Mouse (Mus musculus) frontal cortex, postnatal 14 days (tissue): ENCODE results near the gene Fbxl4.
"Not testable (repeated sequence)": the region's sequence is repeated elsewhere in the genome, so short reads cannot be mapped to it uniquely, and the experiment has no call there.

Source experiments
- DNase-seq, 2 experiments: peaks; one replicate each; pipeline ENCODE4 v3.0.0; 2022; ENCODE audit warnings: low spot score in 2 of 2

Gene Fbxl4

GRCm38 (mm10) chr4:22357266-22357930 lies at the start of gene Fbxl4:
Gene Fbxl4, plus strand, starts transcription at chr4:22357543.
- DNase-seq = peak; percentile 69 to 73

DNA sequence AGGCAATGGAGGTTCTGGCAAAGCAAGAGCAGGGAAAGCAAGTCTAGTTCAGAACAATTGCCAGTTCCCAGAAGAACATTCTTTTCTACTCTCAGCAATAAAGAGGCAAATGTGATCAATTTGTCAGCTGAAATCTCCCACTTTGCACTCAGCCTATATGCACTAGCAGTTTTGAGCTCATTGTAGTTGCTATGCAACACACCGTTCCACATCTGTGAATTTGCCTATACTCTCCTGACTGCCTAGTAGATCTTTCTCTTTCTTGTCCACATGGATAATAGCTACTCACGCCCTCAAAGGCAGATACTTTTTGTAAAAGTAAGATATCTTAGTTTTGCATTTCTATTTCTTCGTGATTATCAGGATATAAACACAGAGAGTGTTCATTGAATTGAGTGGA lies 42.8 kb upstream of the Fbxl4 start:
- no peak for DNase-seq

- no peak for DNase-seq
These were observed 14.3 kb upstream of the Fbxl4 start for GRCm38 (mm10) chr4:22342816-22343573.

GRCm38 (mm10) chr4:22349086-22349485 lies 8.3 kb upstream of the Fbxl4 start:
- not testable (repeated sequence) for DNase-seq

DNA sequence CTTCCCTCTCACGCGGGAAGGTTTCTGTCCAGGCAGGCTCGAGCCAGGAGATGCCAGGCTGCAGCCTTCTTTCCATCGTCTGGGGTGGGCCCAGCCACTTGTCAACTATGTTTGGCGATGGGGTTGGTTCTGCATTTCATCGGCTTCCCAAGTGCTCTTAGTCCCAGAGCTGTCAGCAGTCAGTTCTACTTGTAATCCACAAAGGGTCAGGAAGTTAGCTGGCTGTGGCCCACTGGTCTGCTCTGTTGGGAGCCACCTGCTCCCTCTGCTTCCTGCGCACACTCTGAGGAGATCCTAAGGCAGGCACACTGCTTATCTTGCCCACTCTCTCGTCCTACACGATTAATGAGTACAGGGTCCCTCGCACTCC lies 573 bp downstream of the Fbxl4 start:
- no peak for DNase-seq

- no peak for DNase-seq
These were observed 1.1 kb downstream of the Fbxl4 start for GRCm38 (mm10) chr4:22358487-22358886.

DNA sequence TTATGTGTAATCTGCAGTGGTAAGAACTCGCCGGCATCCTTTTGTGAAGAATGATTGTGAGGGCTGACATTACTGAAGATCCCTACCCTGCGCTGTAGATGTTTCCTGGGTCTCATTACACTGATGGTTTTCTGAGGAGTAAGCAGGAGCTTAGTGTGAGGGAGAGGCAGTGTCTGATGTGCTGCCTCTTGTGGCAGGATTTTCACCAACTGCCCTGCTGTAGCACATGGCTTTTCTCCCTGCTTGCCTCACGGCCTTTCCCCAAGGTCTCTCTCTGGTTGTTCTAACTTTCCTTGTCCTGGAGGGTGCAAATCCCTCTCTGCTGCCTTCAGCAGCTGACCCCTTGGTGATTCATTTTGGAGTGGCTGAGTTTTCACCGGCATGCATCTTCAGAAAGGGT lies 10.0 kb downstream of the Fbxl4 start:
- no peak for DNase-seq

DNA sequence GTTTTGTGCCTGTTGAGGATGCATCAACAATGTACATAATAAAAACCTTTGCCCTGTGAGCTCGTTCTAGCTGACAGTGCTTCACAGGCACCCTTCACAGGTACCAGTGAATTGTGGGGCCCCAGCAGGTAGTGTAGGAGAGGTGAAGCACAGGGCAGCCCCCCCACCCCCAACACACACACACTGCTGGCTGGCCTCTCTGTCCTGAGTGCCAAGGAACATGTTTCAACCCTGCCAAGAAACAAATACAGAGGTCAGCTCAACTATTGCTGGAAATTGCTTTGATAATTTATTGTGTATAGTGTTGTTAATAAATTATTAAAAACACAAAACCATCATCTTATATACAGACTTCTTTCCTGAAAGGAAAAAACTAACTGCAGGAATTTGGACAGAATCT lies 21.2 kb downstream of the Fbxl4 start:
- DNase-seq = no peak

- no peak for DNase-seq
These were observed 23.3 kb downstream of the Fbxl4 start for GRCm38 (mm10) chr4:22380646-22381045.

DNA sequence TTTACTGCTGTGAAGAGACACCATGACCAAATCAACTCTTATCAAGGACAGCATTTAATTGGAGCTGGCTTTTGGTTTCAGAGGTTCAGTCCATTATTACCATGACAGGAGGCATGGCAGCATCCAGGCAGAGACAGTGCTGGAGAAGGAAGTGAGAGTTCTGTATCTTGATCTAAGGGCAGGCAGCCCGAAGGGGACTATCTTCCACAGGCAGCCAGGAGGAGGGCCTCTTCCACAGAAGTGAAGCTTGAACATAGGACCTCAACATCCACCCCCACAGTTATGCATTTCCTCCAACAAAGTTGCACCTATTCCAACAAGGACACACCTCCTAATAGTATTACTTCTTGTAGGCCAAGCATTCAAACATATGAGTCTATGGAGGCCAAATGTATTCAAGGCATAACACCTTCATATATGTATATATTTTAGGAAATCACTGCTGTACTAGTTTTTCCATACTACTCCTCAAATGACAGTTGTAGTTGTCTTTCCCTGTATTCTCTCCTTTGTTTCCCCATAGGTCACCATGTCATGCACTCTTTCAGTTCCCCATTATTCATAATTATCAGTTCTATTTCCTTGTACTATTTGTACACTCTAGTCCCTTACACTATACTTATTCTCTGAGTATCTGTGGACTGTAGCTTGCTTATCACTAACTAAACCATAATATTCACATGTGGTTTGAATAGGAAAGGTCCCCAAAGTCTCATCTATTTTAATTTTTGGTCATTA lies 26.4 kb downstream of the Fbxl4 start:
- no peak for DNase-seq

GRCm38 (mm10) chr4:22390045-22390444 lies 32.7 kb downstream of the Fbxl4 start:
- no peak for DNase-seq

DNA sequence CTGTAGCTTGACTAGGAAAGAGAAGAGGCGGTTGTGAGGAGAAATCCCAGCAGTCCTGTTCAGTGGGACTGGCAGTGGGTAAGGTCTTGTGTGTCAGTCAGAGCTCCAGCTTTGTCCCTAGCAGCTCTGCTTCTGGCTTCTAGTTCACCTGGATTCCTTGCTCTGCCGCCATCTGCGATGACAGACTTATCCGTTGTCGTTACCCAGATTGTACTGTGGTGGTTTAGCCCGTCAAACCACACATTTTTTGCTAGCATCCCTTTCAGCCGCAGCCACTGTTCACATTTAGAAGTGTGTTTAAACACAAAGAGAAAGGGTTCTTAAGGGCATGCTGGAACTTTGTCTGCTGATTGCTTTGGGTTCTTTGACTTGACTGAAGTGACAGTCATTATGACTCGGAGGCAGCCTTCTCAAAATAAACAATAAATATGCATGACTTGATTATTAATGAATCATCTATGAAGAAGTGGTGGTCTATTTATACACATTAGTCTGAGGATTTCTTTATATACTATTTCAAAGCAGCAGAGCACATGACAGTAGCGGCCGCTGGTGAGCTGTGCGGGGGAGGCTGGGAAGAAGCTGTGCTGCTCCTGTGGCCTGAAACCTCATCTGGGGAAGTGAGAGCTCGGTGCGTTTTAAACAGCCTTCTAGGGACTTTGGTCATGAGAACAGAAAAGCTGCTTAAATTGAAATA lies 35.6 kb downstream of the Fbxl4 start:
- DNase-seq = no peak

GRCm38 (mm10) chr4:22395404-22395803 lies 38.1 kb downstream of the Fbxl4 start:
- no peak for DNase-seq

GRCm38 (mm10) chr4:22396484-22397000 lies 39.2 kb downstream of the Fbxl4 start:
- DNase-seq = no peak

GRCm38 (mm10) chr4:22397003-22397402 lies 39.7 kb downstream of the Fbxl4 start:
- no peak for DNase-seq

DNA sequence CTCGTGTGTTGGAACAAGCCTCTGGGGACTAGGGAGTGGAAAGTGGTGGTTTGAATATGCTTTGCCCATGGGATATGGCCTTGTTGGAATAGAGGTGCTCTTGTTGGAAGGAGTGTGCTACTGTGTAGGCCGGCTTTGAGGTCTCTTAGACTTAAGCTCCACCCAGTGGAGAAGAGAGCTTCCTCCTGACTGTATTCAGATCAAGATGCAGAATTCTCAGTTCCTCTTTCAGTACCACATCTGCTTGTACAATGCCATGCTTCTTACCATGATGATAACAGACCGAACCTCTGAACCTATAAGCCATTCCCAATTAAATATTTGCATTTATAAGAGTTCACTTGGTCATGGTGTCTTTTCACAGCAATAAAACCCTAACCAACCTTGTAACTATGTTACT lies 44.7 kb downstream of the Fbxl4 start:
- no peak for DNase-seq

GRCm38 (mm10) chr4:22402930-22403329 lies 45.6 kb downstream of the Fbxl4 start:
- no peak for DNase-seq

GRCm38 (mm10) chr4:22420627-22421026 lies 63.3 kb downstream of the Fbxl4 start:
- no peak for DNase-seq

DNA sequence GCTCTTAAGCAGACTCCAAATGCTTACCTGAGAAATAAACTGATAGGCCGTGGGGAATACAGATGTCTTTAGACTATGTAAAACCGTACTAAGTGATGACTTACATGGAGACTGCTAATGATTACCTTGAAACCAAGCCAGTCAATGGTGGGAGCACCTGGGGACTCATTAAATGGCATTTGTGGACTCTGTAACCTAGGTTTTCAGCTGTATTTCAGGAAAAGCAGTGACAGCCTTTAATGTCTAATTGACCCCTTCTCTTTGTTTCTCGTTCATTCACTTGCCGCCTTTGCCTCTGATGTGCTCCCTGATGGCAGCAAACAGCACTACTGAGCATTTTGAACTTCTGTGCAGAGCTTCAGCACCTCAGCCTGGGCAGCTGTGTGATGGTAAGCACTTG lies 65.1 kb downstream of the Fbxl4 start:
- no peak for DNase-seq

GRCm38 (mm10) chr4:22428150-22428549 lies 70.8 kb downstream of the Fbxl4 start:
- DNase-seq = no peak

GRCm38 (mm10) chr4:22469575-22469974 lies 112.2 kb downstream of the Fbxl4 start:
- DNase-seq = no peak
